Mouse (Mus musculus) kidney, adult 2 months (tissue): ENCODE results near the gene Slc38a5.

Experiments used
- CTCF ChIP-seq: fragments of 200-500 bp; conservative IDR thresholded peaks from 2 replicates; pipeline ENCODE4 v1.5.1; 2011; ENCODE audit warnings: low read depth, mild to moderate bottlenecking, control low read depth, low read length, moderate library complexity, mixed read lengths; ENCODE audit not compliant: insufficient read depth, insufficient read length
- POLR2A ChIP-seq: fragments of 200-500 bp; IDR thresholded peaks from one replicate; pipeline ENCODE4 v1.6.1; 2011; ENCODE audit warnings: low read depth, low read length, control low read depth

DNA sequence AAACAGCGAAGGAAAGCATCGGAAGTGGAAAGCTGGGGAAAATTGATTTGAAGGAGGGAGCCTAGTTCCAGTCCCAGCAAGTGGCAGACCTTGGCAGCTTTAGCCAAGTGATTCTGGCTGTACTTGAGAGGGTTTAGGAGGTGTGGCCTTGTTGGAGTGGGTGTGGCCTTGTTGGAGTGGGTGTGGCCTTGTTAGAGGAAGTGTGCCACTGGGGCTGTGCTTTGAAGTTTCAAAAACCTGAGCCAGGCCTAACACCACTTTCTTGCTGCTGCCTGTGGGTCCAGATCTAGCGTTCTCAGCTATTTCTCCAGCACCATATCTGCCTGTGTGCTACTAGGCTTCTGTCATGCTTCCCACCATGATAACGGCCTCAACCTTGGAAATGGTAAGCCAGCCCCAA lies 40.7 kb upstream of the Slc38a5 start:
- TF ChIP-seq POLR2A (no peak), CTCF (no peak)
